Mouse (Mus musculus): ENCODE results near the gene Zfp948. TPM values are rescaled to one million over a fixed set of nuclear protein-coding genes. Genes with fewer than 3 reads are reported as not detected.
A peak's percentile ranks its signal among the peaks of the same experiment; 100 is the strongest.

Gene Zfp948
- 1 to 10 TPM; 3.1 to 3.8 TPM for total RNA-seq (2021)

GRCm38 (mm10) chr17:21566728-21567349 is at the start of gene Zfp948:
TSS of gene Zfp948 (plus strand) at chr17:21567008.
- DNase-seq, result peak; percentile 87 to 88
- intact Hi-C loops (cut with DNase I), result loop anchor here (10.0 kb wide), 1 partner anchor 622 kb away; the partner anchor contains the start of gene Ppp2r1a

GRCm38 (mm10) chr17:21517130-21517671 is 49.6 kb upstream of the Zfp948 start:
- intact Hi-C loops (cut with DNase I), result loop anchor here (2.0 to 5.0 kb wide), 4 partner anchors 18 to 285 kb away; partner anchors contain the start of genes Zfp51, Zfp52 and Zfp54
- no peak for DNase-seq

DNA sequence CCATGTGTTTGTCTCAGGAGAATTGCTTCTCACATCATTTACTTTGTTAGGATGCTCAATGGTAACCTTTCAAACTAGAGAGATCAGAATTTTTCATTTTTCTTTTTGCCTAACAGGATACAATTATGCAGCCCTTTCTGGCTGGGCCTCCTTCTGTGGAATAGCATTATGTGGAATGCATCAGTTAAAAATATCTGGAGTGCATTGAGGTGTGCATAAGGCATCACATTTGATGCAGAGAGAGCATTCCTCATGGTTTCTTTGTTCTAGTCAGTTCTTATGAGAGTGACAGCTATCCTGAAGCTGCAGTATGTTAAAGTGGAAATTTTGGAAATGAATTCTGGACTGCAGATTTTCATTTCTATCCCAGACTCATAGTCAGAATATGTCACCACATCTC is 40.5 kb upstream of the Zfp948 start:
- intact Hi-C loops (cut with DNase I), result no loop called here
- no peak for DNase-seq

GRCm38 (mm10) chr17:21530645-21531330 is 36.0 kb upstream of the Zfp948 start:
- DNase-seq, result no peak
- intact Hi-C loops (cut with DNase I), result loop anchor here (10.0 kb wide), 1 partner anchor 586 kb away; the partner anchor contains the start of gene Ppp2r1a

DNA sequence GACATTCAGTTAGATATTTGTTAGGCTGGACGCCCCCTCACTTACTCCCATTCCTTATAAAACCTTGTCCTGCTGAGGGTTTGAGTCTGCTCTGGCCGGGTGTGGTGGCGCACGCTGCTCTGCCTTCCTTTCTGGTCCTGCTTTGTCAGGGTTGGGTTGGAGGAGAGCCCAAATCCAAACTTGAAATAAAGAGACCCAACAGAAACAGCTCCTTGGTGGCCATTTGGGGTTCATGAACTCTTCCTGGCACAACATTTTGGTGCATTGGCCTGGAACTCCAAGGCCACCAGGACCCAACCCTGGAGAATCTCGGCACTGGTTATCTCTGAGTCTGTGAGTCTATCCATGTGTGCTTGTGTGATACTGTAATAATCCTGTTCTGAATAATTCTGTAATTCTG is 35.2 kb upstream of the Zfp948 start:
- intact Hi-C loops (cut with DNase I), result loop anchor here (2.0 to 10.0 kb wide), 2 partner anchors 45 to 587 kb away; partner anchors contain the start of gene Ppp2r1a
- DNase-seq, result peak in 1 of 2 experiments; percentile 33

- DNase-seq, result peak; percentile 73 to 85
- intact Hi-C loops (cut with DNase I), result loop anchor here (2.0 to 10.0 kb wide), 2 partner anchors 46 to 588 kb away; partner anchors contain the start of gene Ppp2r1a
These were observed 34.5 kb upstream of the Zfp948 start for GRCm38 (mm10) chr17:21532101-21532951.

DNA sequence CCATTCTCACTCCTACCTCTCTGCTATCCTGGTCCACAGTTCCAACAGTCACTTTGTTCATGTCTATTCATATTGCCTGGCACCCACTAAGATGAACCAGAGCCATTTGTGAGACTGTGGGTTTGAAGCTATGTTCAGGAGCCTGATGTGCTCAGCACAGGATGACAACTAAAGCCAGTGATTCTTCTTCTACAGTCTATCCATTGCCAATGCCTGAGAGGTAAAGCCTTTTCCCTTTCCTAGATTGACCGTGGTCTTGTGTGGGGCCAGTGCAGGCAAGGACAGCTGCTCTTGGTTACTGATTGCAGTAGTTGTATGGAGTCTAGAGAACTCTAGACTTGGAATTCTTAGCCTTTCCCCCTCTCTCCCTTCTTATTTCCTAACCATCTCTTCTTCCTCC is 32.8 kb upstream of the Zfp948 start:
- DNase-seq, result no peak
- intact Hi-C loops (cut with DNase I), result loop anchor here (1.0 to 10.0 kb wide), 5 partner anchors 17 to 589 kb away; partner anchors contain the start of genes Ppp2r1a and Zfp51

DNA sequence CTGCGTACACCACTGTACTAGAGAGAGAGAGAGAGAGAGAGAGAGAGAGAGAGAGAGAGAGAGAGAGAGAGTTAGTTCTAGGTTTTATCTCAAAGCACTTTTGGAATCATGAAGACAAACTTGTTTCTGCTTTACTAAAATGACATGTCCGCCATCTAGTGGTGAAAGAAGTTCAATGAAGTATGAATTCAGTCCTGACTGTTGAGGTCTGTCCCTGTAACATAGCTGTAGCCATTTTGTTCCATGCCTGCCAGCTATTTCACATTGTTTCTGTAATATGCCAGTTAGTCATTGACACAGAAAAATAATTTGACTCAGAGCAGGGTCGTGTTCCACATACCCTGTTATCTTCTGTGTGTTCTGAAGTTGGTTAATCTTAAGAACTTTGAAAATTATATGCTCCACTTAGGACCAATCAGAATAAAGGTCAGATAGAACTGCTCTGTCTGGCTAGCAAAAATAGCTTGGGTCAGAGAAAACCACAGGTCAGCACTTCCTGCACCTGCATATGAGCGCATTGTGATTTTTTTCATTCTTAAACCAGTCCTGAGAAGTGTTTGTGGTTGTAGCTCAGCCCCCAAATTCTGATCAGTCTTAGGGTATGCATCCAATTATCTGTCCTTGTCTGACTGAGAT is 32.2 kb upstream of the Zfp948 start:
- intact Hi-C loops (cut with DNase I), result loop anchor here (1.0 to 10.0 kb wide), 4 partner anchors 18 to 590 kb away; partner anchors contain the start of genes Ppp2r1a and Zfp51
- peak; percentile 17 to 46 for DNase-seq

DNA sequence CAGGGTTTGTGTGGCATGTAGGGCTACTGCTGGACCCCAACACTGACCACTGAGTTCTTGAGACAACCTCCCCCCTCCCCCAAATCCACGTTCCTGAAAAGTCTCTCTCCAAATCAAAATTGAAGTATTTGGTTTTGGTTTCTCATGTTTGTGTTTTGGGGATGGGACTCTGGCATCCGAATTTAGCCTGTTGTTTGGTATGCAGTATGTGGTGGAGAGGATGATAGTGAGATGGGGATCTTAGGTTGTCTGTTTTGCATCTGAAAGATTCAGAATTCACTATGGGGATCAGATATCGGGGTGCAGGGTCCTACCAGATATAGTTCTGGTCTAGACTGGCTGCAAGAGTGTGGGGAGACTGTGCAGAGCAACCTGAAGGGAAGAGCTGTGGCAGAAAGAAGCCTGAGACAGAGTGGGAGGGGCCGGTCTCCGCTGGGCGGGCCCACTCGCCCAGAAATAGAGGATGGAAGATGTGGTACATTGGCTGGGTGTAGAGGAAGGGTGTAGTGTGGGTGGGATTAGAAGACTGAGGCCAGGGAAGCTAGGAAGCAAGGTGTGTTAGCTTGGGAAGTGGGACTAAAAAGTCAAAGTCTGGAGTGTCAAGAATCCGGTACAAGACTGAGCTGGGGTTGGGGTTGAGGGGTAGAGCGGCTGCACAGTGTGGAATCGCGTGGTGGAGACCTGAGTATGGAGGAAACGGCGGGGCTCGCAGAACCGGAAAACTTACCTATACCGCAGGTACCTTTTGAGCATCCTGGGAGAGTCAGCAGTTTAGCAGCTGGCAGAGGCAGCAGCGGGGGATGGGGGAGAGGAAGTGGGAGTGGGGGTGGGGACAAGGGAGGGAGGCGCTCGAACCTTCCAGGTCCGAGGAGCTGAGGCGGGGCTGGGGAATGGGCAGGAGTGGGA is 31.5 kb upstream of the Zfp948 start, which contains the start of gene Zfp52:
Zfp52 (plus strand) TSS at position 444 of the 906 bp plus-strand sequence.
- intact Hi-C loops (cut with DNase I), result loop anchor here (2.0 to 10.0 kb wide), 3 partner anchors 19 to 591 kb away; partner anchors contain the start of gene Ppp2r1a
- peak; percentile 62 to 68 for DNase-seq

- intact Hi-C loops (cut with DNase I), result loop anchor here (10.0 kb wide), 1 partner anchor 591 kb away; the partner anchor contains the start of gene Ppp2r1a
- DNase-seq, result no peak
These were observed 30.7 kb upstream of the Zfp948 start for GRCm38 (mm10) chr17:21536096-21536495.

GRCm38 (mm10) chr17:21536676-21537075 is 30.1 kb upstream of the Zfp948 start:
- intact Hi-C loops (cut with DNase I), result loop anchor here (10.0 kb wide), 1 partner anchor 592 kb away; the partner anchor contains the start of gene Ppp2r1a
- no peak for DNase-seq

GRCm38 (mm10) chr17:21557831-21558230 is 9.0 kb upstream of the Zfp948 start:
- no peak for DNase-seq
- intact Hi-C loops (cut with DNase I), result no loop called here

DNA sequence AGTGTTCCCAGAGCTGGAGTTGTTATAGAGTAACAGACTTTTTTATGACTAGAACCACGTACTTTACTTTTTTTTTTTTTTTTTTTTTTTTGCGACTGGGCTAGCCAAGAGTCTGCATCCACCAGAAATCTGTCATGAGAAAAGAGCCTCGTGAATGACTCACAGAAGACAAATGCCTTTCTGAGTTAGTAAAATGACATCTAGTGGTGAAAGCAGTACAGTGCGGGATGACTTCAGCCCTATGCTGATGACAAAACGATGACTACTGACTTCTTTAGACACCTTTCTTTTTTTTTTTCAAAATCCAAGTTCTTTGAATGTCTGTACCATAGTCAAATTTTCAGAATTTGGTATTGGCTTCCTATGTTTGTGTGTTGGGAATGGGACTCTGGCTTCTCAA is 588 bp upstream of the Zfp948 start:
- intact Hi-C loops (cut with DNase I), result loop anchor here (10.0 kb wide), 1 partner anchor 621 kb away; the partner anchor contains the start of gene Ppp2r1a
- DNase-seq, result peak in 1 of 2 experiments; percentile 16

GRCm38 (mm10) chr17:21567696-21568095 is 888 bp downstream of the Zfp948 start:
- intact Hi-C loops (cut with DNase I), result loop anchor here (1.0 to 10.0 kb wide), 2 partner anchors 23 to 623 kb away; partner anchors contain the start of gene Ppp2r1a

GRCm38 (mm10) chr17:21579080-21579479 is 12.3 kb downstream of the Zfp948 start:
- intact Hi-C loops (cut with DNase I), result loop anchor here (5.0 kb wide), 1 partner anchor 347 kb away; no protein-coding TSS in a partner anchor

More at GRCm38 (mm10) chr17:21567696-21568095, 888 bp downstream of the Zfp948 start:
- peak in 1 of 2 experiments; percentile 8 for DNase-seq

DNA sequence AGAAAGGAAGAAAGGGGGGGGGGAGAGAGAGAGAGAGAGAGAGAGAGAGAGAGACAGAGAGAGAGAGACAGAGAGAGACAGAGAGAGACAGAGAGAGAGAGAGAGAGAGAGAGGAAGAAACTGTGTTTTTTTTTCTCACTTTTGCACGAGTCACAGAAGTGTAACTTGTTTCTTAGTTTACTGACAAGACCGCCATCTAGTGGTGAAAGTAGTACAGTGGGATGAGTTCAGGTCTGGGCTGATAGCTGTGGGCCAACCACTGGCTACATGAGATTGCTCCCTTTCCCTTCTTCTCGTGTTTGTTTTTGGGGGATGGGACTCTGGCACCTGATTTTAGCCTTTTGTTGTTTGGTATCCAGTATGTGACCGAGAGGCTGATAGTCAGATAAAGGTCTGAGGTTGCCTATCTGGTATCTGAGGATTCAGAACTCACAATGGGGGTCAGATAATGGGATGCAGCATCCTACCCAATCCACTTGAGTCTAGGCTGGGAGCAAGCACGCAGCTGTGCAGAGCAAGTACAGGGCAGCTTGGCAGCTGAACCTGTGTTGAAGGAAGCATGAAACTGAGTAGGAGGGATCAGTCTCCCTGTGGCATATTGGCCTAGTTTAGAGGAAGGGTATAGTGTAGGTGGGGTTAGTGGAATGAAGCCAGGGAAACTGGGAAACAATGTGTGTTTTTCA is 12.8 kb downstream of the Zfp948 start:
- intact Hi-C loops (cut with DNase I), result loop anchor here (5.0 kb wide), 1 partner anchor 347 kb away; no protein-coding TSS in a partner anchor
- peak; percentile 24 to 34 for DNase-seq

More at GRCm38 (mm10) chr17:21579080-21579479, 12.3 kb downstream of the Zfp948 start:
- no peak for DNase-seq

DNA sequence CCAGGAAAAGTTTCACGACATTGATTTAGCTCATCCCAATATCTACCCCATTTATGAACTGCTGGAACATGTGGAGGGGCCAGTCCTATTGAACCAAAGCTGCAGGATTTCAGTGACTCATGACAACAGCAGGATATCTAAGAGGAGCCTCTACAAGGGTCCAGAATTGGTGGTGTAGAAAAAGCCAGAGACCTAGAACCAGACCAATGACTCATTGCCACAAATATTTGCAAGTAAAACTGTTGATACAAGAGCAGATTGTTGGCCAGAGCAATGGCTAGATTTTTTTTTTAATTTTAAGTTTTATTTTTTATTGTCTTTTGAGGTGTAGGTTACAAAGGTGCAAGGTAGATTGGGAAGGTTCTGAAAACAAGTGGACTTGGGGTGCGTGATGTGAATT is 18.7 kb downstream of the Zfp948 start:
- intact Hi-C loops (cut with DNase I), result no loop called here
- DNase-seq, result no peak
